Mouse (Mus musculus) heart, adult 2 months (tissue): Measurements from ENCODE around the gene Ipo9. TPM values are rescaled to one million over a fixed set of nuclear protein-coding genes. Genes with fewer than 3 reads are reported as not detected.
"Not testable (repeated sequence)": the region's sequence is repeated elsewhere in the genome, so short reads cannot be mapped to it uniquely, and the experiment has no call there.

Source experiments
- DNase-seq, 2 experiments: peaks; one replicate each; pipeline ENCODE4 v3.0.0; 2021
- H3K27ac ChIP-seq: fragments of 200-600 bp; 2 replicates; pipeline ENCODE4 v1.8.1; 2022
- H3K27me3 ChIP-seq: fragments of 200-500 bp; 2 replicates; pipeline ENCODE4 v1.6.1; 2012; ENCODE audit warnings: mild to moderate bottlenecking, low read length, inconsistent platforms, mixed read lengths; ENCODE audit not compliant: control insufficient read depth, insufficient read depth
- H3K36me3 ChIP-seq: fragments of 200-500 bp; 2 replicates; pipeline ENCODE4 v1.6.1; 2012; ENCODE audit warnings: low read length, inconsistent platforms; ENCODE audit not compliant: control insufficient read depth, insufficient read depth
- H3K4me1 ChIP-seq: fragments of 200-500 bp; 2 replicates; pipeline ENCODE4 v1.6.1; 2011; ENCODE audit warnings: low read length; ENCODE audit not compliant: control insufficient read depth, insufficient read depth
- H3K4me3 ChIP-seq: fragments of 200-600 bp; 2 replicates; pipeline ENCODE4 v1.8.1; 2022
- H3K79me2 ChIP-seq: fragments of 200-500 bp; replicated peaks from 2 replicates; pipeline ENCODE4 v1.6.1; 2012; ENCODE audit warnings: mild to moderate bottlenecking, inconsistent platforms, low read length, moderate library complexity, mixed read lengths; ENCODE audit not compliant: control insufficient read depth, insufficient read depth
- H3K9ac ChIP-seq: fragments of 200-500 bp; 2 replicates; pipeline ENCODE4 v1.6.1; 2012; ENCODE audit warnings: low read depth, mild to moderate bottlenecking, control low read depth, inconsistent platforms, low read length, mixed read lengths
- CTCF ChIP-seq: fragments of 200-600 bp; IDR thresholded peaks from 2 replicates; pipeline ENCODE4 v1.8.1; 2022; ENCODE audit warnings: antibody characterized with exemption, mild to moderate bottlenecking, moderate library complexity
- EP300 ChIP-seq: fragments of 200-500 bp; IDR thresholded peaks from 2 replicates; pipeline ENCODE4 v1.6.1; 2011; ENCODE audit warnings: low read depth, low read length, control low read depth; ENCODE audit not compliant: insufficient read depth
- POLR2A ChIP-seq: fragments of 200-500 bp; IDR thresholded peaks from 2 replicates; pipeline ENCODE4 v1.6.1; 2011; ENCODE audit warnings: mild to moderate bottlenecking, low read depth, low read length, control low read depth; ENCODE audit not compliant: insufficient read depth
- WGBS: fragments of 180-500 bp; shearing (Covaris S2); methylation state at CpG from one replicate; pipeline ENCODE4 v1.1.7; 2018; 5-methylcytosine and 5-hydroxymethylcytosine counted together
- intact Hi-C: fragments of 180-260 bp; cut with DNase I; formaldehyde crosslinking; loops from one replicate; pipeline ENCODE4 v1.15.1; 2025
- polyA plus RNA-seq: library from polyadenylated mRNA; depleted of rRNA; stranded (reverse); fragments of >200 nt; gene quantifications from 2 replicates; pipeline ENCODE4 v1.2.3, GENCODE M21; 2012
- total RNA-seq, 2 experiments: library from RNA; stranded (reverse); gene quantifications; 2 replicates each; pipeline ENCODE4 v1.2.3; 2021

Gene Ipo9
- total and polyA plus RNA-seq, 3 experiments, result 31.9 to 40.8 (median 35.3) TPM

DNA sequence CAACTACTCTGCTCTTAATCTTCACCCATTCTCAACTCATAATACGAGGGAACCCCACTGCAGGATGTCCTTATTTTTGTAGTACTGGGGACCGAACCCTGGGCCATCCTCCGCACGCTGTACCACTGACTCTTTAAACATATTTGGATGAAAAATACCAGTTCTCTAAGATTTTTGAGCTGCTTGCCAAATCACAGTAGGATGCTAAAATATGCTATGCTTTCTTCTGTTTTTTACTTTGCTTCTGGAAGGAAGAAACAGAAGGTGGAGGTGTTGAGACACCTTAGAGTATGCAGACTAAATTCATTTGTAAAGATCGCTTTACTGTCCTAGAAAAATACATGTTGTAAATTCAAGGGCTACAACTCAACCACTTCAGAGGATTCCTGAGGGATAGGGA is 46.1 kb downstream of the Ipo9 start:
- Histone ChIP-seq H3K27ac (no peak overlapping the region), H3K4me1 (peaks cover 2% of the 10 kb centered on the region; the same call in 1 of the 2 replicates), H3K27me3 (no peaks in the 10 kb centered on the region), H3K79me2 (no peaks in the 10 kb centered on the region), H3K36me3 (no peaks in the 10 kb centered on the region), H3K9ac (no peak overlapping the region), H3K4me3 (no peak overlapping the region)
- DNase-seq, result no peak
- WGBS, result 98% methylated on average over 5 of the region's 5 CpGs
- TF ChIP-seq POLR2A (no peak), CTCF (no peak), EP300 (no peak)
- intact Hi-C loops, result loop anchor here (5.0 kb wide), 1 partner anchor 48 kb away; the partner anchor contains the start of gene Ipo9

DNA sequence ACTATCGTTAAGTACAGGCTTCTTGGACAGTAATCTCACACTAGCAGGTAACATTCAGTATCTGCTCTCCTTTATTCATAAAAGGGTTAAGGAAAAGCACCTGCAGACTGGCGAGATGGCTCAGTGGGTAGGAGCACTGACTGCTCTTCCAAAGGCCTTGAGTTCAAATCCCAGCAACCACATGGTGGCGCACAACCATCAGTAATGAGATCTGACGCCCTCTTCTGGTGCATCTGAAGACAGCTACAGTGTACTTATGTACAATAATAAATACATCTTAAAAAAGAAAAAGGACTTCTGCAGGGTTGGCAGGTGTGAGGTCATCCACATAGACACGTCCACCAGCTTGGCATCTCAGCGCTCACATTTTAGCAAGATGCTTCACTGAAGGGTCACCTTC is 48.7 kb downstream of the Ipo9 start:
- H3K36me3 ChIP-seq, H3K4me1 ChIP-seq, H3K27me3 ChIP-seq, H3K79me2 ChIP-seq, H3K4me3 ChIP-seq, H3K9ac ChIP-seq, H3K27ac ChIP-seq, DNase-seq: not testable (repeated sequence)
- peak; percentile 61 for TF ChIP-seq CTCF
- 72% methylated on average over 6 of the region's 6 CpGs for WGBS
- intact Hi-C loops, result loop anchor here (5.0 kb wide), 1 partner anchor 51 kb away; the partner anchor contains the start of gene Ipo9

DNA sequence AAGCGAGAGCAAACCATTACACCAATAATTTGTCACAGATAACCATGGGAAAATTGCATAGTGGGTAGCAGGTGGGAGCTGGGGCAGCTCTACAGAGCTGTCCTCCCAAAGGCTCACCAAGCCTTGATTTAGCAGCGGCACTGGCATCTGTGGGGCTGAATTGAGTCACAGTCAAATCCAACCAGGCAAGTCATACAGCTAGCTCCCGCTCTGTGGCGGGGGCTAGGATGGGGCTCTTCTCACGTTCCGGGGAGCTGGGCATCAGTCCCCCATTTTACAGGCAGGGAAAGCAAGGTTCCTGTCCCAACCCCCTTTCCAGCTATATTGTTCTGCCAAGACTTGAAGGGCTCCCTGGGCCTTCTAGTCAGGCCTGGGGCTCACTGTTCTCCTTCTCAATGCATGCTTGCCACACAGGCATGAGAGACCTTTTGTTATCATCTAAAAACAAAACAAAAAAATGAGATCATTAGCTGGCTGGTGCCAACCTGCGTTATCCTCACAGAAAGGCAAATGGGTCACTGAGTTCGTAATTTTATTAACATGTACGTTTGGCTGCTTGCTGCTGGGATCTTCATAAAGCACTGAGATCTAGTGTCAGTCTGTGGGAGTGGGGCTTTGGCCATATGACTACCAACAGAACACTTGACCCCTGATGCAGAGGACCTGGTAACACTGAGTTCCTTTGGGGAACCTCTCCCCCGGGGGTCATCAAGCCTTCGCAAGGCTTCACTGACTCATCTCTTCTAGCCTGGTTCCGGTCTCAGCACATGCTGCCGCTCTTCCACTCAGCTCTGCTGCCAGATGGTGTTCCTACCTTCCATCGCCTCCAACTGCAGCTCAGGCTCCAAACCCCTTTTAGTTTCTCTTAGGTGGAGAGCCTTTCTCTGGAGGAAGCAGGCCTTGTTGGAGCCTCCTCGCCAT is 50.0 kb downstream of the Ipo9 start:
- H3K9ac ChIP-seq, result no peak overlapping the region
- peaks cover 4% of the 10 kb centered on the region for H3K4me1 ChIP-seq
- no peak for TF ChIP-seq CTCF
- TF ChIP-seq EP300, result no peak
- TF ChIP-seq POLR2A, result no peak
- no peaks in the 10 kb centered on the region for H3K27me3 ChIP-seq
- H3K27ac ChIP-seq, result no peak overlapping the region
- H3K36me3 ChIP-seq, result no peaks in the 10 kb centered on the region
- no peaks in the 10 kb centered on the region for H3K79me2 ChIP-seq
- intact Hi-C loops, result loop anchor here (5.0 kb wide), 1 partner anchor 52 kb away; the partner anchor contains the start of gene Ipo9
- H3K4me3 ChIP-seq, result no peak overlapping the region
- DNase-seq, result no peak
- whole genome bisulfite sequencing, result 66% methylated on average over 15 of the region's 15 CpGs

DNA sequence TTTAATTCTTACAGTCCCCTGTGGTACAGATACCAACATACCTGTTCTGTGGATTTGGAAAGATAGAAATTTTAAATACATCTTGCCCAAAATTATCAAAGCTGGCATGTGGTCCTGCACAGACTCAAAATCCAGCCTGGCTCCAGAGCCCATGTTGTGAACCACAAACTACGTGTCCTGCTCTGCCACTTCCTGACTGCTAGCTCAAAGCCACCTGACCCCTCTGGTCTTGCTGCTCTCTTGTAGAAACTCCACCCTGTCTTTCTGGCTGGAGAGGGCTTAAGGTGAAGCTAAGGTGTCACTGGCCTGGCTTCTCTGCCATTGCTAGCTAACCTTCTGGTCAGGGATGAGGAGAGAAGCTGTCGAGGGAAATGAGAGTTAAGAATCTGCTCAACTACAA is 51.3 kb downstream of the Ipo9 start:
- intact Hi-C loops, result no loop called here
- no peak for DNase-seq
- peak overlapping the region; percentile 39 for H3K27ac ChIP-seq
- TF ChIP-seq EP300, result no peak
- TF ChIP-seq CTCF, result no peak
- TF ChIP-seq POLR2A, result no peak
- peaks cover 4% of the 10 kb centered on the region for H3K4me1 ChIP-seq
- no peak overlapping the region for H3K9ac ChIP-seq
- no peak overlapping the region for H3K4me3 ChIP-seq
- H3K79me2 ChIP-seq, result no peaks in the 10 kb centered on the region
- 41% methylated on average over 2 of the region's 2 CpGs for WGBS
- H3K27me3 ChIP-seq, result no peaks in the 10 kb centered on the region
- no peaks in the 10 kb centered on the region for H3K36me3 ChIP-seq

DNA sequence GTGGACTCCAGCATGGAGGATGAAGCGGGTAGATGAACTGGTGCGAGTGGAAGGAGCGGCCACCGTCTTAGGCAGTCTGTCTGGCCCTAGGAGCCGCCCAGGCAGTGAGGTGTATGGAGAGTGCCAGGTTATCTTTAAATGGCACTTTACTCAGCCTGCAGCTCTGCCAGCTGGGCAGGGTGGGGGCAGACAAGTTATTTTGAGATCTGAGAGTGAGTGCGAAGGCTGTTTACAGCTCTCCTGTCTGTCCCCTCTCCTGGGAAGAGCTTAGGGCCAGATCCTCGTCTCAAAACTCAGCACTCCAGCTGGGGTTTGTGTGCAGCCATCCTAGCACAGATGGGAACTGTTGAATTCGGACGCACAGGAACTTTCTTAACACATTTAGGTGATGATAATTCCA is 51.7 kb downstream of the Ipo9 start:
- WGBS, result 39% methylated on average over 9 of the region's 9 CpGs

DNA sequence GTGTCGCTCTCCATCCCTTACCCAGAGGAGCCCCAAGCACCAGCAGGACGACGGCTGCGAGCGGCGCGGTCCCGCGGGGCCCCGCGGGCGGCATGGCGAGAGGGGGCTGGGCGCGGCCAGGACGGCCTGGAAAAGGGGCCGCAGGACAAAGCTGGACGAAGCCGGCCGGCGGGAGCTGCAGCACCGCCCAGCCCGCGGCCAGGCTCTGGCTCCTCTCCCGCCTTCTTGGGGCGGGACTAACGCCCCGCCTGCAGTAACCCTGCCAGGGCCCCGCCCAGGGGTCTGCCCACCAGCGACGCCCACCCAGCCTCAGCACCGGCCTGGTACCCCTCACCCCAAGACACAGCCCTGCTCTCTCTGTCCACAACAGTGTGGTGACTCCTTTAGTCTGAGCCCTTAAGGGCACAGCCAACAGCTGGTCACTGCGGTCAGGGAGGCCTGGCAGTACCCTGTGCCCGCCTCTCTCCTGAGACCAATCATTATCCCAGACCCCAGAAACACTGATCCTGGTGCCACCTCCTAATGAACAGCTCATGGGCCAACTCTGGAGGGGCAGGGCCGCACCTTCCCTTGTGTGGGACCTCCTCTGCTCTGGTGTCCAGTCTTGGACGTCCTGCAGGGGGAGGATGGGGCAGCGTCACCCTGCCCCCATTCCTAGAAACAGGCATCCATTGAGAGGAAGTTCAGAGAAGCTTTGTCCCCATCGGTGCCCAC is 55.3 kb downstream of the Ipo9 start, which contains the start of gene Shisa4:
Gene Shisa4 (minus strand): TSS at position 370 of the 714 bp plus-strand sequence.
- intact Hi-C loops, result no loop called here
- peak within 1 kb of the TSS; percentile 49 for H3K27ac ChIP-seq
- peak within 1 kb of the TSS; percentile 70 for H3K9ac ChIP-seq
- H3K27me3 ChIP-seq, result no peaks in the 10 kb centered on the region
- WGBS, result 1% methylated on average over 35 of the region's 38 CpGs
- no peaks in the 10 kb centered on the region for H3K36me3 ChIP-seq
- peak; percentile 75 for DNase-seq
- no peaks in the 10 kb centered on the region for H3K79me2 ChIP-seq
- peaks cover 2% of the 10 kb centered on the region for H3K4me1 ChIP-seq
- TF ChIP-seq POLR2A (no peak), CTCF (peak; percentile 21; the same call in 1 of the 2 replicates)
- peak within 1 kb of the TSS; percentile 45 for H3K4me3 ChIP-seq

More for the DNA sequence above, 51.7 kb downstream of the Ipo9 start:
- peak; percentile 51 to 74 for DNase-seq
- Histone ChIP-seq H3K9ac (no peak overlapping the region), H3K4me3 (no peak overlapping the region), H3K36me3 (no peaks in the 10 kb centered on the region), H3K79me2 (no peaks in the 10 kb centered on the region), H3K27me3 (no peaks in the 10 kb centered on the region), H3K4me1 (peaks cover 4% of the 10 kb centered on the region), H3K27ac (peak overlapping the region; percentile 39)
- intact Hi-C loops, result no loop called here
- TF ChIP-seq POLR2A, result no peak
- TF ChIP-seq EP300, result no peak
- TF ChIP-seq CTCF, result no peak
